Mouse (Mus musculus): ENCODE measurements around the gene Jup.
"Not testable (repeated sequence)": the region's sequence is repeated elsewhere in the genome, so short reads cannot be mapped to it uniquely, and the experiment has no call there.

The Jup gene

DNA sequence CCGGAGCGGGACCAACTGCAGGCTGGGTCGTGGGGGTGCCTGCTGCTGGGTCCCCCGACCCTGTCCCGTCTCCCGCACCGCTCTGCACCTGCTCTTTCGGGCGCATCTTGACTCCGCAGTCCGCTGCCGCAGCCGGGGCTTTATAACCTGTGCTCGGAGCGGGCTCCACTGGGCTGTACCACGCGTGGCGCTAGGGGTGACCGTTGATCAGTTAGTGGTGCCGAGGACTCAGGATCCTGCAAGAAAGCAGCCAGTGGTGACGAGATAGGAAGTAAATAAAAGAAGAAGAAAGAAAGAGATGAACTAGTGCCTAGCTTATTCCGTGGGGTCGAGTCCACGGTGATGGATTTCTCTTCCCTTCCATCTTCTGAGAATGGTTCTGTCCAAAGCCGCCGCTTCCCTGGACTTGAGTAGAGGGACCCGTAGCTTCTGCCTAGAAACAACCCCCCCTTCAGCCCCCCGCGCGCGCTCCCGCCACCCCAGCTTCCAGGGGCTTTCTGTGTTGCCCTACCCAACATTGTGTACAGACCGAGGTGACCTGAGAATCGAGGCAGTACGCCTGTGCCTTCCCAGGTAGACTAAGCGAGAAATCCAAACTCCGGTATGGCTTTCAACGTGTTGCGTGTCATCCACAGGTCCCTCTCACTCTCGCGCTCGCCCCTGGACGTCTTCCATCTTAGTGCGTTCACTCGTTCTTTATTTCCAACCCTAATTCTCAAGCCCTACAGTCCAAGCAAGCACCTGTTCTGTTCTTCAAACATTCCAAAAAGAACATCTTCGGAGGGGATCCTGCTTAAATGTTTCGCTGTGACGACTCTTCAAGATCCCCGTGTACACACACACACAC is 41.4 kb downstream of the Jup start, which contains the start of gene Hap1:
Gene Hap1 (minus strand): TSS at position 157 of the 847 bp plus-strand sequence.
- DNase-seq = peak; percentile 78 to 83

DNA sequence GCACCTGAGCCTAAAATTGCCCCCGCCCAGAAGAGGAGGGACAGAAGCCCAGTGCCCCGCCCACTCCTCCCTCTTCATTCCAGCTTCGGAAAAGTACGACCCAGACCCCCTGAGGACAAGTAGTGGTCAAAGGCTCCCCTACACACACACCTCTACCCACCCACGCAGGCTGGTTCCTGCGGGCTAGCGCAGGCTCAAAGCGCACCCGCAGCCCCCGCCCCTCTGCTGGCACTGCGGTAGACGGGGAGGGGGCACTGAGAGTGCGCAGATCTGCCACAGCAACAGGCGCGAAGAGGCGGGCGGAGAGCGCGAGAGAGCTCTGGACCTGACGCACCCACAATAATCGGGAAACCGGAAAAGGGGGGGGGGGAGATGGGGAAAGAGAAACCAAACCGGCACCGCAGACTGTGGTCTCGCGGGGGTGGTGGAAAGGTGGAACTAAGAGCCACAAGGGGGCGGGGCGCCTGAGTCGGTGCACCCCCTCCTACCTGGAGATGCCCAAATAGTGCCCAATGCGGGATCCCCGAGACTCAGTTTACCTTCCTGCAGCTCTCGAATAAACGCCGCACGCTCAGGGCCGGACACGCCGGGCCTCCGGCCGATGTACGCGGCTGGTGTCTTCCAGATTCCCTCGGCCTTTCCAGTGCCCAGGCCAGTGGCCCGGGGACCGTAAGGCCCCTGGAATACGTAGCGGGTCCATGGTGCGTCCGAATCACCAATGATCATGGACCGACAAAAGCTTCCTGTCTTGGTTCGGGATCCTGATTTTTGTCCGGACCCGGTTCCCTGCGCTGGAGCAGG is 42.2 kb downstream of the Jup start:
- DNase-seq = peak; percentile 52 to 61

DNA sequence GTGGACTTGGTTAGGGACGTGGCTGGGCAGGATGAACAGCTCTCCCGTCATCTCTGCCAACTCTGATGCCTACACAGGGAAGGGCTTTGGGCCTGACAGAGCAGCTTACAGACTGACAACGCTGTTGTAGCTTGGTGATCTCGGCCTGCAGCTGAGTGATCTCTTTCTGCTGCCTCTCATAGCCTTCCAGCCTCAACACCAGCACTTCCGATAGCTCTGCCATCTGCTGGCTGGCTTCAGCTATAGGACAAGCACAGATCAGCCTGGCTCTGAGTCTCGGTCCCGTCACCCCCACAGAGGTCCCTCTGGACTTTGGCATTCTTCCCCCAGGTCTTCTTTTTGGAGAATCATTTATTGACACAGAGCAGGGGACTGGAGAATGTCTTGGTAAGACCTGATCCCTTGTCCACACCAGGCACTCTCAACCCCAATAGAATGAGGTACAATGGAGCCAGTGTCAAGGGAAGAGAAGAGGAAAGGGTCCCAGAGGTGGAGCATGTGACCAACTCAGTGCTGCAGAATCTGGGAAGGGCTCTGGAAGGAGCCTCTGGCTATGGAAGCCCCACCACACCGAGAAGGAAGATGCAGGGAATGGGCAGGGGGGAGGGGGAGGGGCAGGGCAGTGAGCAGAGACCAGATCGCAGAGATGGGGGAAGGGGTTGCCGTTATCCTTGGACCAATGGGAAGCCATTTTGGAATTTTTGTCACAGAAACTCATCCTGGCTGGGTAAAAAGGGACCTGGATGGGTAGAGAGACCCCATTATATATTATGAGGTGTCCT is 45.3 kb downstream of the Jup start:
- DNase-seq = peak; percentile 38 to 63

DNA sequence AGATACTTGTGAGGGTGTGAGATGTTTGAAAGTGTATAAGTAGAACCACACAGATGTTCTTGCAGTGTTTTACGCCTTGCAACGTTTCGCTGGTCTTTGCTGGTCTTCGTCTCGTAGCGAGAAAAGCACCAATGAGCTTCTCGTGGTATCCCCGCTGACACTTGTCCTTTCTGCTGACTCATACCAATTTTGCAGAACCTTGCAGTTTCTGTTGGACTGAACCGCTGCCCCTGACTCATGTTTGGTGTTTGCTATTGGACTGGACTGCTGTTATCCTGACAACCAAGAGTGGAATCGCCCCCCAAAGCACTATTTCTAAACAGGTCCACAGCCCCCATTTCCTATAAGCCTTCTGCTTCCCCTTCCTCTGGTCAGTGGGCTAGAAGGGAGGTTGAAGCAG is 53.3 kb downstream of the Jup start:
- DNase-seq = no peak

DNA sequence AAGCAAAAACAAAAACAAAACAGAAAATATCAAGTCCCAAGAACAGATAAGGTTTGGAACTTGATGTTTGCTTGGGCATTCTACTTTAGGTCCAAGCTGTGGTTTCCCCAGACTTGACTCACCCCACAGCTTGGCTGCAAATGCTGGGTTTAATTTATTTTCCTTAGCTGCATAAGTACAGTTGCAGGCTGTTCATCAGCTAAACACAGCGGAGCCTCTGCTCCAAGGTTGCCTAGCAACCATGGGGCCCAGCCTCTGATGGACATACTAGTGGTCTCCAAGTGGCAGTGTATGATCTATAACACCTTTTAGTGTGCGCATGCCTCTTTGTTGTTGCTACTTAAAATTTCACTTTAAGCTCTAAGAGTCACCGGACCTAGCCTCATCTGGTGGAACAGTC is 61.8 kb downstream of the Jup start:
- no peak for DNase-seq

DNA sequence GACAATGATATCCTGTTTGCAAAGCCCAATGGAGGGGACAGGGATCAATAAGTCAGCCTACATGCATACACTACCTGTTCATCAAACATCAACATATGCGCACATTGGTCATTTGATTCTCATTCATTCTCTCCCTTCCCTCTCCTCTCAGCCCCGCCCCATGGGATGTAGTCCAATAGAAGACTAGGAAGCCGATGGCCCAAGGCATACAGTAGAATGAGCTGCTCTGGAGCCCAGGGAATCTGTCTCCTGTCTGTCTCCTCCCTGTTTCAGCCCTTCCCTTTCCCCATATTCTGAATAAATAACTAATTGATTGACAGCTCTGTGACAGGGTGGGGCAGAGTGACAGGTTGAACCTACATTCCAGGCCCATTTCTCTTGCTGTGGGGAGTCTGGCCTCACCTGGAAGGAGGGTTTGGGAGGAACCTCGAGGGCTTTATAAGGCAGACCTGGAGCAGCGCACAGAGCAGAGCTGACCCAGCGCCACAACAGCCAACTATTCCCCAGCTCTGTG is 63.6 kb downstream of the Jup start, which contains the start of gene Gast:
Gene Gast (plus strand): TSS at position 464 of the 514 bp plus-strand sequence.
- no peak for DNase-seq

DNA sequence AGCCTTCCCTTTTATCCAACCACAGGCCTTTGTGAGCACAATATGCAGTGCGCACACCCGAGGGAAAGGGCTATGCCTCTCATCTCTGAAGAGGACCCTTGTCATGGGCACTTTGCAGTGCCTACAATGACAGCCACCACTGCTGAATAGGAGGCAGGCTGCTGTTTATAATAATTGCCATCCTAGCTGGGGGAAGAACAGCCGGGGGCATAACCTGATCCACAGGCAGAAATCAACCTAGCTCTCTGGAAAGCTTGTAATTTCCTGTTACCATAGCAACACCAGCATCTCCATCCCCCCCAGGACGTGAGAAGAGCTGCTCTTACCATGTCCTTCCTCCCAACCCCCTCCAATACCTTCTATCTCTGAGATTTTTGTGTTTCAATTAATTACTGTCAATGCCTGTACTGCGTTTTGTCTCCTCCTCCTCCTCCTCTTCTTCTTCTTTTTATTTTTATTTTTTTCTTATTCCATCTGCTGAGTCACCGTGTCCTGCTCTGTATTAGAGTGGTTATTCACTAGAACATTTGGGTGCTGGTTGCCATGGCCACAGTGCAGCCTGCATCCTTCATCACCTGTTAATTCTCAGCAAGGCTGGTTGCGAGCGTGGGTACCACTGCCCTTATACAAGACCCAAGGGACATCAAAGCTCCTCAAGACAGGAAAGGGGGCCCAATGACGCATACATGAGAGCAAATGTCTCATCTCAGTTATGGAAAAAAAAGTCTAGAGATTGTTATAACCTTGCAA is 64.6 kb downstream of the Jup start:
- no peak for DNase-seq

DNA sequence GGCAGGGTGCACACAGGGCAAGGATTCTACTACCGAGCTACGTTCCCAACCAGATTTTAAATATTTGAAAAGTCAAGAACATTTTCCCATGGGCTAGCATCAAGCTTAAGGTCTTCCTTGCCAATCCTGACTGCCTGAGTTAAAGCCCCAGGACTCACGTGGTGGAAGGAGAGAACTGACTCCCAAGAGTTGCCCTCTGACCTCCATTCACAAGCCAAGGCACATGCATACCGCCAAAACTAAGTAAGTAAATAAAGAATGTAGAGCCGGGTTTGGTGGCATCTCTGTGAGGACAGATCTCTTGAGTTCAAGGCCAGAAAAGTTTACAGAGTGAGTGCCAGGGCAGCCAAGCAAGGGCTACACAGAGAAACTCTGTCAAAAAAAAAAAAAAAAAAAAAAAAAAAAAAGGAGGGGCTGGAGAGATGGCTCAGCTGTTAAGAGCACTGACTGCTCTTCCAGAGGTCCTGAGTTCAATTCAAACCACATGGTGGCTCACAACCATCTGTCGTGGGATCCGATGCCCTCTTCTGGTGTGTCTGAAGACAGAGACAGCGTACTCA is 66.7 kb downstream of the Jup start:
- DNase-seq = not testable (repeated sequence)

DNA sequence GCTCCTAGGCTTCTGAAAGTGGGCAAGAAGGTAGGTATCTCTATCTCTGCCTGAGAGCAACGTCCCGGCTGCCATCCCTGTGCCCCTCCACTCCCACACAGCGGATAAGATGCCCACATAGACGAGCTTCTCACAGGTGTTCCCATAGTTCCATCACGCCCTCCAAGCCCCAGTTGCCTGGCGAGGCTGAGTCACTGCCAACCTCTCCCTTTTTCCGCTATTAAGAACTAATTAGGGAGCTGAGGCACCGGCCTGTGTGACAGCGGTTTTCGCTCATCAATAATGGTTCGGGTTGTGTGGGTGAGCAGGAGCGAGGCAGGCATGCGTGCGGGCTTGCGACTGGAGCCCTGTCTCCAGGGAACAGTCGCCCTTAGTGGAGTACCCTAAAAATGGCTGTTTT is 67.3 kb downstream of the Jup start:
- no peak for DNase-seq

DNA sequence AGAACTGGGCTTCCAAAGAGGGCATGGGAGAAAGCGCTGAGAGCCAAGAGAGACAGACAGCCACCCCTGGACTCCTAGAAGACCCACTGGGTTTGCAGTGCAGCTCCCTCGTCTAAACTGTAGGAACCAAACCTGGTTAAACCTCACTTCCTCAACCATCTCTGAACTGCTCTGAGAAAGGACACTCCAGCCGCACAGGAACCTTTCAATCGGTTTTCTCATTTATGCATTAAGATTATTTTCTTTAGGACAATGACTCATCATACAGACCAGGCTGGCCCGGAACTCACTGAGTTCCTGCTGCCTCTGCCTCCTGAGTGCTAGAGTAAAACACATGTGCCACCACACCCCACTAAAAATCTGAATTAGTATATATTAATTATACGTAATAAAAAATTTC is 69.8 kb downstream of the Jup start:
- DNase-seq = no peak

DNA sequence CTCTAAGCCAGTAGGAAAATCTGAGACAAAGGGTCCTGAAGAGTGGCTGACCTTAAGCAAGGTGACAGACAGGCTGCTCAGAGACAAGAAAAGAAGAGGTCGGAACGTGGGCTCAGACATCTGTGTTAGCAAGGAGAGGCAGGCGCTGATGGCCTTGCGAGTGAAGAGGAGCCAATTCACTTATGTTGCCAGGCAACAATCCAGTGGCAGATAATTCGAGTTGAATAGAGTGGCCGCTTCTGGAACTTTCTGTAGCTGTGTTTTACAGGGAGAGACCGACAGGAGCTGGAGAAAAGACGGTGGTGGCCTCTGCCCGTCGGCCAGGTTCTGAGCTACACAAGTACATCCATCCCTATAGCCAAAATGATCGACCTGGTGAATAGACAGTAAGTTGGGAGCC is 70.2 kb downstream of the Jup start:
- DNase-seq = no peak

DNA sequence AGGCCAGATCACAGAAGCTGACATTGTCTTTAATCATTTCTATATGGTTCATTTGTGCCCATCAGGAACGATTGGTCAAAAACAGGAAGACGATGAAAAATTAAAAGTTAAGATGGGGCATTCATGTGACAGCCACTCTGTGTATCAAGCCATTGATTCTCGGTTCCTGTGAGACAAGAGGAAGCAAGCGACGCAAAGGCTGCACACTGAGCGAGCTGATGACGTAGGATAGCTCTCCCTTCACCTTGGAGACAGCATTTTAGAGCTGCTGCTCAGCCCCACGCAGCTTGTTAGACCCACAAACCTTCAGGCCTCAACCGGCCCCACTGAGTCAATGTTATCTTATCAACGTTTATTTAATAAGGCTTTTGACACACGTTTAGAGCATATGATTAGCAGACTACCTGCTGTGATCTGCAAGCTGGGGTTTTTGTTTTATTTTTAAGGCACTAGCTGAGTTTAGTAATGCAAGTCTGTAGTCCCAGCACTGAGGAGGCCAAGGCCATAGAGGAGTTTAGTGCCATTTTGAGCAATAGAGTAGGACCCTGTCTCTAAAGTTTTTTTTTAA is 72.4 kb downstream of the Jup start:
- no peak for DNase-seq

DNA sequence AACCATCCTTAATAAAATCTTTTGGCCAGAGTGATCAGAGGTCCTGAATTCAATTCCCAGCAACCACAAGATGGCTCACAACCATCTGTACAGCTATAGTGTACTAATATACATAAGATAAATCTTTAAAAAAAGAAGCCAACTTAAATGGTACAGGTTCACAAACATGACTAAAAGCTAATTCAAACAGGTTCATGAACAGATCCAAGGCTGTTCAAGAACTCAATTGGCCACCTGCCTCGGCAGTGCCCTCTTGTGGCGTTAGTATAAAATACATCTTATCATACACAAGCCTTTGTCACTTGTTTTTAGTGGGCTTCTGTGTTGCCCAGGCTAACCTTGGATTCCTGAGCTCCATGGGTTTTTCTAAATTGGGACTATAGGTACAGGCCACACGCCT is 74.0 kb downstream of the Jup start:
- peak; percentile 59 to 73 for DNase-seq

DNA sequence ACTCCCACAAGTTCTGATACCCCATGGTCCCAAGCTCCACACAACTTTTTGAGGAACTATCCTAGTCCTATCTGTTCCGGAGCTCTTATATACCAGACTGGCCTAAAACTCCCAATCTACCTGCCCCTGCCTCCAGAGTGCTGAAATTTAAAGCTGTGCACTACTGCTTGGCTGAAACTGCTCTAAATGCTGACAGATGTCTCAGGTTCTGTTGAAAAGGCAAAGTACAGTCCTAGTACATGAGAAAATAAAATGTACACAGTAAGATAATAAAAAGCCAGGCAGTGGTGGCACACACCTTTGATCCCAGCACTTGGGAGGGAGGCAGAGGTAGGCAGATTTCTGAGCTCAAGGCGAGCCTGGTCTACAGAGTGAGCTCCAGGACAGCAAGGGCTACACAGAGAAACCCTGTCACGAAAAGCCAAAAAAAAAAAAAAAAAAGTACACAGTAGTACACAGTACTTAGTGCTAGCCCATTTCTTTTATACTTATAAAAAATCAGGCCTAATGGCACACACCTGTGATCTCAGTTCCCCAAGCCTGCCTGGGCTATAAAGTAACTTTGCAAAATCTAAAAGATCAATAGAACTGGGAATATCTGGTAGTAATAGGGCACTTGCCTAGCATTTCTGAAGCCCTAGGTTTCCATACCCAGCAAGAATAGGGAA is 74.8 kb downstream of the Jup start:
- no peak for DNase-seq

DNA sequence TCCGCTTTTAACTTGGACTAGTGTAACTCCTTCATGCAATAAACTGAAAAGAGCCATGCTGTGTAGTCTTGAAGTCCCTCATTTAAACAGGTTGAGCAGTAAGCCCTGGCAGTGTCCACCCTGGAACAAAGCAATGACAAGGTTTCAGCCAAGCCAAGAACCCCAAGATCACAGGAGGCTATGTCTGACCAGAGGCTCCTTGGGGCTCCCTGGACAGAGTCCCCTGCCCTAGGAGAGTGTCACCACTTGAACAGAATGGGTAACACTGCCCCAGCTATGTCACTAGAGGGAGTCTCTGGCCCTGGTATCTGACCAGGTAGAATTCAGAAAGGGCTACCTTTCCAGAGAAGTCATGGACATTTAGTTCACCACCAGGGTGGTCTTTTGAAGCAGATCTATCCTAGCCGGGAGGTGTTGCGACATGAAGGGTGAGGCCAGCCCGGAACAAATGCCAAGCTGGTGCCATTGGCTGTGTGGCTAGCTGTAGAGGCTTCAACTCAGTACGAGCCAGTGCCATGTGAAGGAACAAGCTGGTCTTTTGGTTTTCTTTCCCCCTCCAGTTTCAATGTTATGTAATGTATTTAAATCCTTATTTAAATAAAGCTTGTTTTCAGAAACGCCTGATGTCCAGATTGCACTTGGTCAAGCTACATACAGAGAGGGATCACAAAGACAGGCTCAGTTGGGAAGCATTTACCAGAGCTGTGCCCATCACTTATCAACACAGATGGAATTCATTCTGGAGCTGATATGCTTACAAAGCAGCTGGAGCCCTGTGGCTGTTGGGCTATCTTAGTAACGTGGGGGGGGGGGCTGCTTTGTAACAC is 75.9 kb downstream of the Jup start:
- DNase-seq = not testable (repeated sequence)

DNA sequence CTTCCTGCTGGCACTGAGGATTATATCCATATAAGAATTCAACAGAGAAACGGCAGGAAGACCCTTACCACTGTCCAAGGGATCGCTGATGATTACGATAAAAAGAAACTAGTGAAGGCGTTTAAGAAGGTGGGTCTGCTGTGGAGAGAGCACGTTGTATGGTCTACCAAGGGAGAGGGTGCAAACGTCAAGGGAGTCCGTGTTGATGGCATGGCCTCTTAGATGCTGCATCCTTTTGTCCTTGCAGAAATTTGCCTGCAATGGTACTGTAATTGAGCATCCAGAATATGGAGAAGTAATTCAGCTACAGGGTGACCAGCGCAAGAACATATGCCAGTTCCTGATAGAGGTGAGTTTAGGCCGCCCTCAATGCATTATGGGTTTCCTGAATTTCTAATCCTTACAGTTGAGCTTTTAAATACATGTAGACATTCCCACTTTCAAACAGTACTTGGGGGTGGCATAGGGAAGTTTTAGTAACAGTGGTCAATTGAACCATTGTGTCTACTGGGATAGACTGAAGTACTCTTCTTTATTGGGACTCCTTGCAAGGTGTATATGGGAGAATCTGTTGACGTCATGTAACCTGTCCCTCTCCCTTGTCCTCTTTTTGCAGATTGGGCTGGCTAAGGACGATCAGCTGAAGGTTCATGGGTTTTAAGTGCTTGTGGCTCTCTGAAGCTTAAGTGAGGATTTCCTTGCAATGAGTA is 76.7 kb downstream of the Jup start:
- DNase-seq = not testable (repeated sequence)

DNA sequence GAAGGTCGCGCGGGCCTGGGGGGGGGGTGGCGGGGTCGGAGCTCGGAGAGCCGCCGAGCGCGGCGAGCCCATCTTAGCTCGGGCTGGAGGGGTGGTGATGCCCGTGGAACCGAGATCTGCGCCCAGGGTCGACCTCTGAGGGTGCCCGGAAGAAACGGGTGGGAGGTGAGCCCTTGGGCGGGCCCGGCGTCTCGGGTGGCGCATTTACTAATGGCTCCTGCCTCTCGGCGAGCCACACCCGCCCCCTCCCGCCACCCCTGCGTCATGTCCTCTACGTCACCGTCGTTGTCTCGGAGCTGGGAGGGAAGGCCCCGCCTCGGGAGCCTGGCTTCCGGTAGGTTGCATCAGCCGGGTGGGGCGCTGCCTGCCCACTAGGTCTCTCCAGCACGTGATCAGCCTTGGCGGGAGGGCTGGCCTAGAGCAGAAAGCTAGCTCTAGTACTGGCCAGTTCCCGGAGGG is 77.4 kb downstream of the Jup start:
- DNase-seq = peak; percentile 96 to 99

DNA sequence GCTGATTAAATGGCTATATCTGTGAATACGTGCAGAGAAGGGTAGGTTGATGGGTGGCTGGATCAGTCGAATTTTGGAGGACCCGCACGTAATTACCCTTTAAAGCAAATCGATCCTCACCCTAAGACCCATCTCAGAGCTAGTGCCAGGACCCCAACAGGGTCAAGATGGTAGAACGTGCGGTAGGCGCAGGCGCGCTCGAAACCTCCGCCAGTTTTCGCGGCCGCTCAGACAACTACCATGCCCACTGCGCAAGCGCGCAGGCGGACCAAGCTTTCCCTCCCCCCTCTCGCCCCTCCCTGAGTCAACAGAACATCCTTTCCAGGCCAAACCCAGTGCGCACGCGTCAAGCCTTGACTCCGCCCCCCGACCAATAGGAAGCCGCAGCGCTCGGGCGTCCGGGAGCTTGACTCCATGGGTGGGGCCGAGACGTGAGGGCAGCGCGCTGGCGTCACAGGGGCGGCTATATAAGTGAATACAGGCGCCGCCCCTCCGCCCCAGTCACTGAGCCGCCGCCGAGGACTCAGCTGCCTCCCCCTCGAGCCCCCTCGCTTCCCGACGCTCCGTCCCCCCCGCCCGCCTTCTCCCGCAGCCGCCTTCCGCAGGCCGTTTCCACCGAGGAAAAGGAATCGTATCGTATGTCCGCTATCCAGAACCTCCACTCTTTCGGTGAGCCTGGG is 77.9 kb downstream of the Jup start, which contains the start of gene Eif1:
Gene Eif1 (plus strand): TSS at position 394 of the 680 bp plus-strand sequence.
- DNase-seq = peak; percentile 100
